Mouse (Mus musculus) MEL (cell line): ENCODE results near the gene Tomm40. TPM values are rescaled to one million over a fixed set of nuclear protein-coding genes. Genes with fewer than 3 reads are reported as not detected.

Experiments
- DNase-seq: peaks from one replicate; pipeline ENCODE4 v3.0.0; 2011; ENCODE audit warnings: low read depth, low spot score
- H3K27ac ChIP-seq: 2 replicates; pipeline ENCODE4 v1.5.1; 2012; ENCODE audit warnings: low read depth, mild to moderate bottlenecking, control low read depth, low read length, moderate library complexity; ENCODE audit not compliant: control insufficient read depth
- H3K27me3 ChIP-seq, 2 experiments: fragments of 150-350 bp in 1 of 2; sonication (generic) in 1 of 2; 2 replicates each; pipeline ENCODE4 v1.6.1; 2012; ENCODE audit warnings: low read length in 2 of 2, mild to moderate bottlenecking in 2 of 2, improper control_type of control experiment in 1 of 2, moderate library complexity in 1 of 2; ENCODE audit not compliant: insufficient read depth in 2 of 2, control insufficient read depth in 1 of 2
- H3K36me3 ChIP-seq, 2 experiments: 2 replicates each; pipeline ENCODE4 v1.6.1; 2012 to 2014; ENCODE audit warnings: low read length in 2 of 2, improper control_type of control experiment in 1 of 2, inconsistent platforms in 1 of 2, mild to moderate bottlenecking in 1 of 2; ENCODE audit not compliant: insufficient read depth in 2 of 2, control insufficient read depth in 1 of 2
- H3K4me1 ChIP-seq, 2 experiments: fragments of 150-350 bp in 1 of 2; sonication (generic) in 1 of 2; 2 replicates each; pipeline ENCODE4 v1.6.1; 2012; ENCODE audit warnings: low read length in 2 of 2, improper control_type of control experiment in 1 of 2, mild to moderate bottlenecking in 1 of 2; ENCODE audit not compliant: insufficient read depth in 2 of 2, control insufficient read depth in 1 of 2
- H3K4me3 ChIP-seq, 2 experiments: fragments of 150-350 bp in 1 of 2; sonication (generic) in 1 of 2; 2 replicates each; pipeline ENCODE4 v1.5.1; 2012; ENCODE audit warnings: low read depth in 2 of 2, low read length in 2 of 2, mild to moderate bottlenecking in 2 of 2, moderate library complexity in 2 of 2, control low read depth in 1 of 2, improper control_type of control experiment in 1 of 2; ENCODE audit not compliant: control insufficient read depth in 1 of 2, insufficient read depth in 1 of 2
- H3K79me2 ChIP-seq: 2 replicates; pipeline ENCODE4 v1.6.1; 2012; ENCODE audit warnings: mild to moderate bottlenecking, low read length, moderate library complexity; ENCODE audit not compliant: control insufficient read depth, poor library complexity, insufficient read depth
- H3K9ac ChIP-seq: 2 replicates; pipeline ENCODE4 v1.6.1; 2012; ENCODE audit warnings: low read depth, mild to moderate bottlenecking, control low read depth, low read length, moderate library complexity; ENCODE audit not compliant: control insufficient read depth, poor library complexity, severe bottlenecking
- H3K9me3 ChIP-seq: fragments of 150-350 bp; sonication (generic); replicated peaks from 2 replicates; pipeline ENCODE4 v1.6.1; 2012; ENCODE audit warnings: mild to moderate bottlenecking, low read length, improper control_type of control experiment, moderate library complexity; ENCODE audit not compliant: insufficient read depth
- CHD2 ChIP-seq: IDR thresholded peaks from 2 replicates; pipeline ENCODE4 v1.6.1; 2011; ENCODE audit warnings: low read length, improper control_type of control experiment
- CTCF ChIP-seq, 3 experiments: IDR thresholded peaks in 2 of 3; conservative IDR thresholded peaks in 1 of 3; 2 replicates each; pipeline ENCODE4 v1.5.1; 2011 to 2012; ENCODE audit warnings: low read length in 3 of 3, low read depth in 2 of 3, mild to moderate bottlenecking in 2 of 3, improper control_type of control experiment in 1 of 3, inconsistent platforms in 1 of 3, mixed read lengths in 1 of 3, moderate library complexity in 1 of 3; ENCODE audit not compliant: control insufficient read depth in 1 of 3, insufficient read depth in 1 of 3, poor library complexity in 1 of 3, severe bottlenecking in 1 of 3
- EP300 ChIP-seq, 2 experiments: IDR thresholded peaks; 2 replicates each; pipeline ENCODE4 v1.6.1; 2011; ENCODE audit warnings: improper control_type of control experiment in 2 of 2, low read length in 2 of 2, low read depth in 1 of 2, mild to moderate bottlenecking in 1 of 2
- ETS1 ChIP-seq: IDR thresholded peaks from 2 replicates; pipeline ENCODE4 v1.6.1; 2012; ENCODE audit warnings: low read depth, mild to moderate bottlenecking, inconsistent platforms, low read length, improper control_type of control experiment, moderate library complexity
- MAFK ChIP-seq: IDR thresholded peaks from 2 replicates; pipeline ENCODE4 v1.6.1; 2011; ENCODE audit warnings: low read depth, mild to moderate bottlenecking, low read length, improper control_type of control experiment, borderline replicate concordance
- MYC ChIP-seq: IDR thresholded peaks from 2 replicates; pipeline ENCODE4 v1.6.1; 2011; ENCODE audit warnings: low read depth, mild to moderate bottlenecking, low read length, improper control_type of control experiment, moderate library complexity
- NELFE ChIP-seq: IDR thresholded peaks from 2 replicates; pipeline ENCODE4 v1.6.1; 2011; ENCODE audit warnings: low read depth, low read length, improper control_type of control experiment
- RAD21 ChIP-seq: IDR thresholded peaks from 2 replicates; pipeline ENCODE4 v1.6.1; 2011; ENCODE audit warnings: mild to moderate bottlenecking, low read depth, low read length, improper control_type of control experiment
- SMC3 ChIP-seq: IDR thresholded peaks from 2 replicates; pipeline ENCODE4 v1.6.1; 2011; ENCODE audit warnings: low read depth, low read length, improper control_type of control experiment
- TBP ChIP-seq: IDR thresholded peaks from 2 replicates; pipeline ENCODE4 v1.8.0; 2011; ENCODE audit warnings: low read depth, low read length, improper control_type of control experiment
- TCF12 ChIP-seq: IDR thresholded peaks from 2 replicates; pipeline ENCODE4 v1.6.1; 2014; ENCODE audit warnings: low read depth, mild to moderate bottlenecking, inconsistent platforms, low read length, improper control_type of control experiment, moderate library complexity
- USF2 ChIP-seq, 2 experiments: IDR thresholded peaks; 2 replicates each; pipeline ENCODE4 v1.6.1; 2011 to 2012; ENCODE audit warnings: improper control_type of control experiment in 2 of 2, low read length in 2 of 2, borderline replicate concordance in 1 of 2, inconsistent platforms in 1 of 2, low read depth in 1 of 2, mild to moderate bottlenecking in 1 of 2; ENCODE audit not compliant: insufficient read depth in 1 of 2
- ZC3H11A ChIP-seq: IDR thresholded peaks from 2 replicates; pipeline ENCODE4 v1.6.1; 2012; ENCODE audit warnings: low read depth, mild to moderate bottlenecking, inconsistent platforms, low read length, improper control_type of control experiment
- ZKSCAN1 ChIP-seq: IDR thresholded peaks from 2 replicates; pipeline ENCODE4 v1.6.1; 2012; ENCODE audit warnings: low read depth, mild to moderate bottlenecking, inconsistent platforms, low read length, improper control_type of control experiment, moderate library complexity
- ZNF384 ChIP-seq: IDR thresholded peaks from 2 replicates; pipeline ENCODE4 v1.6.1; 2012; ENCODE audit warnings: low read depth, mild to moderate bottlenecking, inconsistent platforms, low read length, improper control_type of control experiment
- polyA plus RNA-seq, 2 experiments: library from polyadenylated mRNA; stranded (reverse) in 1 of 2; unstranded in 1 of 2; fragments of >175 nt in 1 of 2; fragments of >200 nt in 1 of 2; gene quantifications; 2 replicates each; pipeline versions ENCODE4 v1.2.1 to v1.2.4; 2012; ENCODE audit warnings: low replicate concordance in 2 of 2, low read depth in 1 of 2; ENCODE audit not compliant: insufficient read length in 2 of 2, insufficient read depth in 1 of 2, missing spikeins in 1 of 2
- total RNA-seq: library from RNA; depleted of rRNA; stranded (reverse); fragments of 300-350 nt; gene quantifications from 2 replicates; pipeline ENCODE4 v1.2.3, GENCODE M21; 2012

Tomm40 gene
- total and polyA plus RNA-seq, 3 experiments = 294 to 403 TPM; not detected in 1

DNA sequence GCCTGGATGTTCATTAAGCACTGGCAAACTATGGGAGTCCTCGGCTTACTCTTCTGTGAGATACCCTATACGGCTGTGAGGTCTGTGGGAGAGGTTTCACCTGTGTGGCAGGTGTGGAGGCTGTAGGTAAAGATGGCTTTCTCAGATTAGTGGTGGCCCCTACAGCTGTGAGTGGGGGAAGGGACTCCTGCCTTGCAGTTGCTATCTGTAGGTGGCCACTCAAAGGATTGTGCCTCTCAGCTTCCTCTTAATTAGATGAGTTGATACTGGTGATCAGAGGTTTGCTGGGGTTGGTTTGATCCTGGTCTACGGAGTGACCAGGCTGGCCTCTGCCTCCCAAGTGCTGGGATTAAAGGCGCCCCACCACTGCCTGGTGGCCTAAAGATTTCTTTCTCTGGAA lies 10.8 kb downstream of the Tomm40 start:
- H3K36me3 ChIP-seq = peaks cover 13 to 16% of the 10 kb centered on the region in 2 experiments

DNA sequence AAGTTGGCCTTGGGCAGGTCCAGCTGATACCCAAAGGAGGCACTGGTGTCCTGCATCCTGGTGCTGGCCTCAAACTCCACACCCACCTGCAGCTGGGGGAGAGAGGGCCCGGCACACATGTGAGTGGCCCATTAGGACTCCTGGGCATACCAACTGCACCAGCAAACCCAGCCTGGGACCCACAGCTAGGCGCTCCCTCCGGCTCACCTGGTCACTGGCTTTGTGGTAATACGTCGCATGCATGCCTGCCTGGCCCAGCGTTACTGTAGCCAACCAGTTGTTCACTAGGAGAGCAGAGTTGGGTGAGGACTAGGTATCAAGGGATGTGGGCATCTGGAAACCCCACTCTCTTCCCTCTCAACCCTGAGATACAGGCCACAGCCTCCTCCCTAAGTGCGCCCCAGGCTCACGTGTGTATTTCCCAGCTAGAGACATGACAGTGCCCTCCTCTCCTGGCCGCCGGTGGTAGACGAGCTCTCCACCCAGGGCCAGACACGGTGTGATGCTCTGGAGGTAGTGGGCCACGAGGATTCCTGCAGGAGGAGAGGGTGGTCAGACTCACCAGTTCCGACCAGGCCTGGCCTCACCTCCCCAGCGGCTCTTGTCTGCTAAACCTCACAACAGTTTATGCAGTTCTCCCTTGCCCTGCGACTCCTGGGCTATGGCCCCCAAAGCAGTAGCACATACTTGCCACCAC lies 12.2 kb downstream of the Tomm40 start:
- Histone ChIP-seq H3K4me3 (no peak overlapping the region), H3K36me3 (peaks cover 8 to 22% of the 10 kb centered on the region in 2 experiments), H3K9me3 (no peaks in the 10 kb centered on the region), H3K27me3 (no peaks in the 10 kb centered on the region), H3K9ac (no peak overlapping the region), H3K4me1 (peaks cover 0 to 29% of the 10 kb centered on the region in 2 experiments; a peak in 3 of 4 replicates), H3K27ac (no peak overlapping the region), H3K79me2 (no peaks in the 10 kb centered on the region)
- no peak for DNase-seq
- TF ChIP-seq USF2 (IDR thresholded peaks at IDR 0.05; ENCODE audit: borderline replicate concordance in 1 of 2, insufficient read depth in 1 of 2, low read depth in 1 of 2, low read length in 2 of 2) (no peak), ZC3H11A (no peak), MAFK (no peak)

More for the DNA sequence above, 10.8 kb downstream of the Tomm40 start:
- Histone ChIP-seq H3K27me3 (no peaks in the 10 kb centered on the region), H3K4me1 (peaks cover 0 to 22% of the 10 kb centered on the region in 2 experiments; a peak in 2 of 4 replicates), H3K9ac (no peak overlapping the region), H3K79me2 (no peaks in the 10 kb centered on the region; the same call in 1 of the 2 replicates), H3K4me3 (no peak overlapping the region), H3K9me3 (no peaks in the 10 kb centered on the region), H3K27ac (no peak overlapping the region)
- DNase-seq = no peak
- TF ChIP-seq ETS1 = 0 out of 2 replicates have a peak, but pooled peaks have one; percentile 11
- 0 out of 2 replicates have a peak, but pooled peaks have one; percentile 19 for TF ChIP-seq TBP
- peak; percentile 15 to 53; a peak in 1 of 4 replicates for TF ChIP-seq EP300 (IDR thresholded peaks at IDR 0.05; ENCODE audit: low read depth in 1 of 2, low read length in 2 of 2)
- peak; percentile 63; the same call in 1 of the 2 replicates for TF ChIP-seq TCF12
- no peak for TF ChIP-seq ZKSCAN1

DNA sequence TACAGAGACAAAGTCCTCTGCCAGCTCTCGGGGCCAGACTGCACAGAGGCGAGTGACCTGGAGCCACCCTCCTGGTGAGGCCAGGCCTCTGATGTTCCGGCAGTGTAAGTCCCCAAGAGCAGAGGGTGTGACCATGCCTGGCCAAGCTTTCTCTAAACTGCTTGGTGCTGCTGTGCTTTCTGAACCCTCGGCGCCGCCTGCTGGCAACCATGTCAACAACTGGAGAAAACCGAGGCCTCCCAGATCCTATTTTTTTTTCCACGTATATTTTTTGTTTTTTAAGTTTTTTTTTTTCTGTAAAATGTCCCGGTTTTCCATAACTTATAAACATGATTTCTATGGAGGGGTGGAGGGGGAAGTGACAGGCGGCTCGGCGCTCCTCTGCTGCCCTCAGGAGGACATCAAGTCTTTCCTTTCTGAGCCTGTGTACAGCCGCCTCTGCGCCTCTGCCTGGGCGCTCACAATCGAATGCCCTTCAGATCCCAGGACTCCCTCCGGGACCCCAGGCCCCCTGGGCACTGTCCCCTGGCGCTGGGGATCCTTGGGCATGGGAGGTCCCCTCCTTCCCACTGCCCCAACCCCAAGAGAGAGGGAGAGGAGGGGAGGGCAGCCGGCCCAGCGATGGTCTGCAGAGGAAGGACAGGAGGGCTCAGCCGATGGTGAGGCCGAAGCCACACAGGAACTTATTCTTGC lies 14.0 kb downstream of the Tomm40 start:
- H3K36me3 ChIP-seq = peaks cover 3 to 24% of the 10 kb centered on the region in 2 experiments; a peak in 3 of 4 replicates
- peak overlapping the region; percentile 8; the same call in 1 of the 2 replicates for H3K9ac ChIP-seq
- no peaks in the 10 kb centered on the region for H3K27me3 ChIP-seq
- TF ChIP-seq ZC3H11A (peak; percentile 40), CHD2 (no peak), MYC (no peak), SMC3 (peak; percentile 55), TCF12 (no peak), RAD21 (peak; percentile 34), CTCF (IDR thresholded peaks at IDR 0.05 in 2 of 3, conservative IDR thresholded peaks at IDR 0.05 in 1 of 3; ENCODE audit: control insufficient read depth in 1 of 3, insufficient read depth in 1 of 3, low read depth in 2 of 3, low read length in 3 of 3, poor library complexity in 1 of 3, severe bottlenecking in 1 of 3) (peak; percentile 35 to 80 (median 62); a peak in 5 of 6 replicates), ZNF384 (peak; percentile 43; the same call in 1 of the 2 replicates), NELFE (no peak), ETS1 (no peak)
- H3K79me2 ChIP-seq = no peaks in the 10 kb centered on the region
- no peaks in the 10 kb centered on the region for H3K9me3 ChIP-seq
- H3K4me3 ChIP-seq = no peak overlapping the region
- H3K4me1 ChIP-seq = peaks cover 0 to 31% of the 10 kb centered on the region in 2 experiments; a peak in 3 of 4 replicates
- DNase-seq = peak; percentile 62
- H3K27ac ChIP-seq = no peak overlapping the region
